Mouse (Mus musculus) ovary, postnatal 36 days (tissue): ENCODE data around the gene Noxo1.
A peak's percentile ranks its signal among the peaks of the same experiment; 100 is the strongest.
"Not testable (repeated sequence)": the region's sequence is repeated elsewhere in the genome, so short reads cannot be mapped to it uniquely, and the experiment has no call there.

Experiments
- DNase-seq: peaks from one replicate; pipeline ENCODE4 v3.0.0; 2022; ENCODE audit warnings: low spot score, mixed read lengths

Gene Noxo1

GRCm38 (mm10) chr17:24696011-24696697 is at the start of gene Noxo1, which contains the start of gene Gfer:
Gene Noxo1, plus strand, starts transcription at chr17:24696234.
Gene Gfer, minus strand, starts transcription at chr17:24696156.
- DNase-seq, result peak; percentile 93

- DNase-seq, result no peak
Measured at GRCm38 (mm10) chr17:24646381-24646780, 49.7 kb upstream of the Noxo1 start.

- no peak for DNase-seq
Measured at GRCm38 (mm10) chr17:24647493-24647892, 48.5 kb upstream of the Noxo1 start.

GRCm38 (mm10) chr17:24648731-24649377 is 47.2 kb upstream of the Noxo1 start:
- DNase-seq, result no peak

- peak; percentile 59 for DNase-seq
Measured at GRCm38 (mm10) chr17:24649581-24650069, 46.4 kb upstream of the Noxo1 start.

GRCm38 (mm10) chr17:24650070-24650616 is 45.9 kb upstream of the Noxo1 start, which contains the start of gene Slc9a3r2:
Gene Slc9a3r2, minus strand, starts transcription at chr17:24650327.
- peak; percentile 71 for DNase-seq

GRCm38 (mm10) chr17:24650766-24651165 is 45.3 kb upstream of the Noxo1 start:
- DNase-seq, result no peak

- DNase-seq, result no peak
Measured at GRCm38 (mm10) chr17:24651835-24652234, 44.2 kb upstream of the Noxo1 start.

- DNase-seq, result peak; percentile 71
Measured at GRCm38 (mm10) chr17:24653967-24654710, 41.9 kb upstream of the Noxo1 start.

GRCm38 (mm10) chr17:24654969-24655368 is 41.1 kb upstream of the Noxo1 start:
- no peak for DNase-seq

GRCm38 (mm10) chr17:24658017-24658758 is 37.8 kb upstream of the Noxo1 start, which contains the start of gene Npw:
Gene Npw, minus strand, starts transcription at chr17:24658457.
- DNase-seq, result peak; percentile 40

GRCm38 (mm10) chr17:24667011-24667410 is 29.0 kb upstream of the Noxo1 start:
- not testable (repeated sequence) for DNase-seq

- DNase-seq, result peak; percentile 31
Measured at GRCm38 (mm10) chr17:24667416-24667815, 28.6 kb upstream of the Noxo1 start.

- DNase-seq, result not testable (repeated sequence)
Measured at GRCm38 (mm10) chr17:24669214-24669544, 26.9 kb upstream of the Noxo1 start.

GRCm38 (mm10) chr17:24669545-24670245 is 26.3 kb upstream of the Noxo1 start, which contains the start of gene Zfp598:
Gene Zfp598, plus strand, starts transcription at chr17:24669687.
- peak; percentile 95 for DNase-seq

GRCm38 (mm10) chr17:24670246-24670844 is 25.7 kb upstream of the Noxo1 start:
- no peak for DNase-seq

GRCm38 (mm10) chr17:24671346-24671745 is 24.7 kb upstream of the Noxo1 start:
- no peak for DNase-seq

- DNase-seq, result peak; percentile 38
Measured at GRCm38 (mm10) chr17:24672141-24672540, 23.9 kb upstream of the Noxo1 start.

GRCm38 (mm10) chr17:24674277-24674676 is 21.8 kb upstream of the Noxo1 start:
- no peak for DNase-seq

GRCm38 (mm10) chr17:24676187-24676586 is 19.8 kb upstream of the Noxo1 start:
- DNase-seq, result peak; percentile 35
